Mouse (Mus musculus): Measurements from ENCODE around the gene Rpl23.

GRCm38 (mm10) chr11:97819923-97820322 is 37.7 kb upstream of the Rpl23 start:
- TF ChIP-seq POLR2A (IDR thresholded peaks at IDR 0.05; ENCODE audit: borderline replicate concordance, low read depth, low read length) (no peak), CTCF (IDR thresholded peaks at IDR 0.05; ENCODE audit: low read depth, low read length) (no peak)

Measured in bone marrow macrophage, adult 2 months (primary cell).